Mouse (Mus musculus): ENCODE data around the gene Hpn.

- no peak for TF ChIP-seq POLR2A (IDR thresholded peaks at IDR 0.05; ENCODE audit: borderline replicate concordance, control insufficient read depth, low read depth, low read length)
- peak; percentile 32; the same call in 1 of the 2 replicates for TF ChIP-seq CTCF (IDR thresholded peaks at IDR 0.05; ENCODE audit: control insufficient read depth, insufficient read depth, low read length)
These were observed 41.2 kb upstream of the Hpn start for GRCm38 (mm10) chr7:31156034-31156928.
